Mouse (Mus musculus) stomach, embryonic 15.5 days (tissue): Measurements from ENCODE around the gene Mllt3. TPM values are rescaled to one million over a fixed set of nuclear protein-coding genes. Genes with fewer than 3 reads are reported as not detected.
A peak's percentile ranks its signal among the peaks of the same experiment; 100 is the strongest.

Experiments
- ATAC-seq: fragments of 200-750 bp; cut with Nextera tagmentation; 2 replicates; pipeline ENCODE4 v1.8.0; 2017; ENCODE audit warnings: low read depth, moderate number of reproducible peaks, moderate TSS enrichment; ENCODE audit not compliant: insufficient read depth, low FRiP score
- H3K27ac ChIP-seq: fragments of 300-500 bp; sonication (generic); 2 replicates; pipeline ENCODE4 v1.5.1; 2015; ENCODE audit warnings: mild to moderate bottlenecking, inconsistent platforms
- H3K27me3 ChIP-seq: fragments of 300-500 bp; sonication (generic); replicated peaks from 2 replicates; pipeline ENCODE4 v1.6.1; 2015; ENCODE audit warnings: inconsistent platforms
- H3K36me3 ChIP-seq: fragments of 300-500 bp; sonication (generic); 2 replicates; pipeline ENCODE4 v1.6.1; 2015; ENCODE audit warnings: inconsistent platforms
- H3K4me1 ChIP-seq: fragments of 300-500 bp; sonication (generic); 2 replicates; pipeline ENCODE4 v1.6.1; 2015; ENCODE audit warnings: inconsistent platforms
- H3K4me2 ChIP-seq: fragments of 300-500 bp; sonication (generic); 2 replicates; pipeline ENCODE4 v1.6.1; 2015; ENCODE audit warnings: mild to moderate bottlenecking, inconsistent platforms
- H3K4me3 ChIP-seq: fragments of 300-500 bp; sonication (generic); replicated peaks from 2 replicates; pipeline ENCODE4 v1.5.1; 2015; ENCODE audit warnings: inconsistent platforms
- H3K9ac ChIP-seq: fragments of 300-500 bp; sonication (generic); 2 replicates; pipeline ENCODE4 v1.6.1; 2015; ENCODE audit warnings: inconsistent platforms
- H3K9me3 ChIP-seq: fragments of 300-500 bp; sonication (generic); 2 replicates; pipeline ENCODE4 v1.6.1; 2016; ENCODE audit warnings: inconsistent platforms
- WGBS: fragments of 180-500 bp; shearing (Covaris S2); methylation state at CpG from one replicate; pipeline ENCODE4 v1.1.7; 2015; 5-methylcytosine and 5-hydroxymethylcytosine counted together
- polyA plus RNA-seq: library from polyadenylated mRNA; unstranded; fragments of >200 nt; fragmentation: Nextera tagmentation; extraction: Ambion mirVana; gene quantifications from 2 replicates; pipeline ENCODE4 v1.2.1, GENCODE M21; 2015

The Mllt3 gene
- polyA plus RNA-seq, 1 experiment from 2014 or later, result 38.7 TPM

GRCm38 (mm10) chr4:87942921-87943403 lies 90.2 kb downstream of the Mllt3 start:
- Histone ChIP-seq H3K27me3 (no peaks in the 10 kb centered on the region), H3K4me1 (no peaks in the 10 kb centered on the region), H3K4me3 (no peak overlapping the region), H3K9me3 (no peaks in the 10 kb centered on the region), H3K9ac (no peak overlapping the region), H3K4me2 (no peak overlapping the region), H3K27ac (no peak overlapping the region), H3K36me3 (no peaks in the 10 kb centered on the region)
- ATAC-seq, result no peak
- WGBS, result 81% methylated on average over 8 of the region's 8 CpGs

- Histone ChIP-seq H3K36me3 (no peaks in the 10 kb centered on the region), H3K27ac (no peak overlapping the region), H3K4me1 (peaks cover 4% of the 10 kb centered on the region; the same call in 1 of the 2 replicates), H3K4me2 (no peak overlapping the region), H3K9me3 (no peaks in the 10 kb centered on the region), H3K27me3 (no peaks in the 10 kb centered on the region), H3K9ac (no peak overlapping the region), H3K4me3 (no peak overlapping the region)
- WGBS, result 91% methylated on average over 7 of the region's 7 CpGs
- no peak for ATAC-seq
These were observed 93.5 kb downstream of the Mllt3 start for GRCm38 (mm10) chr4:87939474-87940154.

- H3K4me2 ChIP-seq, result no peak overlapping the region
- 39% methylated on average over 2 of the region's 2 CpGs for WGBS
- H3K4me1 ChIP-seq, result peaks cover 14% of the 10 kb centered on the region; the same call in 1 of the 2 replicates
- ATAC-seq, result no peak
- no peaks in the 10 kb centered on the region for H3K27me3 ChIP-seq
- H3K36me3 ChIP-seq, result no peaks in the 10 kb centered on the region
- no peak overlapping the region for H3K4me3 ChIP-seq
- no peak overlapping the region for H3K9ac ChIP-seq
- H3K27ac ChIP-seq, result no peak overlapping the region
- H3K9me3 ChIP-seq, result no peaks in the 10 kb centered on the region
These were observed 96.8 kb downstream of the Mllt3 start for GRCm38 (mm10) chr4:87936326-87936725.

GRCm38 (mm10) chr4:87933701-87934337 lies 99.3 kb downstream of the Mllt3 start:
- 59% methylated on average over 4 of the region's 4 CpGs for WGBS

GRCm38 (mm10) chr4:87930356-87931245 lies 102.6 kb downstream of the Mllt3 start:
- Histone ChIP-seq H3K27me3 (no peaks in the 10 kb centered on the region), H3K9ac (no peak overlapping the region), H3K9me3 (no peaks in the 10 kb centered on the region), H3K4me1 (peaks cover 17% of the 10 kb centered on the region; the same call in 1 of the 2 replicates), H3K36me3 (no peaks in the 10 kb centered on the region), H3K4me3 (no peak overlapping the region), H3K27ac (no peak overlapping the region), H3K4me2 (no peak overlapping the region)
- 85% methylated on average over 8 of the region's 8 CpGs for WGBS
- peak; percentile 83 for ATAC-seq

More at GRCm38 (mm10) chr4:87933701-87934337, 99.3 kb downstream of the Mllt3 start:
- H3K9me3 ChIP-seq, result no peaks in the 10 kb centered on the region
- H3K27ac ChIP-seq, result no peak overlapping the region
- no peak overlapping the region for H3K4me3 ChIP-seq
- no peaks in the 10 kb centered on the region for H3K27me3 ChIP-seq
- no peaks in the 10 kb centered on the region for H3K36me3 ChIP-seq
- H3K4me2 ChIP-seq, result no peak overlapping the region
- ATAC-seq, result no peak
- peaks cover 14% of the 10 kb centered on the region; the same call in 1 of the 2 replicates for H3K4me1 ChIP-seq
- no peak overlapping the region for H3K9ac ChIP-seq

- WGBS, result 65% methylated on average over 3 of the region's 3 CpGs
- peaks cover 4% of the 10 kb centered on the region; the same call in 1 of the 2 replicates for H3K4me1 ChIP-seq
These were observed 104.5 kb downstream of the Mllt3 start for GRCm38 (mm10) chr4:87928603-87929199.

GRCm38 (mm10) chr4:87927354-87927753 lies 105.8 kb downstream of the Mllt3 start:
- no peak overlapping the region for H3K9ac ChIP-seq
- 0 out of 2 replicates have a peak, but pooled peaks cover 2% of the 10 kb centered on the region for H3K4me1 ChIP-seq
- H3K36me3 ChIP-seq, result no peaks in the 10 kb centered on the region
- no peaks in the 10 kb centered on the region for H3K27me3 ChIP-seq
- H3K9me3 ChIP-seq, result no peaks in the 10 kb centered on the region
- WGBS, result 40% methylated on average over 10 of the region's 10 CpGs
- no peak overlapping the region for H3K27ac ChIP-seq
- H3K4me3 ChIP-seq, result no peak overlapping the region
- H3K4me2 ChIP-seq, result no peak overlapping the region
- no peak for ATAC-seq

More at GRCm38 (mm10) chr4:87928603-87929199, 104.5 kb downstream of the Mllt3 start:
- Histone ChIP-seq H3K9ac (no peak overlapping the region), H3K4me2 (no peak overlapping the region), H3K4me3 (no peak overlapping the region), H3K27ac (no peak overlapping the region), H3K36me3 (no peaks in the 10 kb centered on the region), H3K9me3 (no peaks in the 10 kb centered on the region), H3K27me3 (no peaks in the 10 kb centered on the region)
- no peak for ATAC-seq

GRCm38 (mm10) chr4:87920664-87921063 lies 112.5 kb downstream of the Mllt3 start:
- Histone ChIP-seq H3K4me2 (no peak overlapping the region), H3K36me3 (no peaks in the 10 kb centered on the region), H3K4me1 (no peaks in the 10 kb centered on the region), H3K9me3 (no peaks in the 10 kb centered on the region), H3K27me3 (no peaks in the 10 kb centered on the region), H3K4me3 (no peak overlapping the region), H3K9ac (no peak overlapping the region), H3K27ac (no peak overlapping the region)
- WGBS, result 49% methylated on average over 8 of the region's 8 CpGs
- ATAC-seq, result no peak

- 52% methylated on average over 6 of the region's 6 CpGs for WGBS
- Histone ChIP-seq H3K4me3 (no peak overlapping the region), H3K27me3 (no peaks in the 10 kb centered on the region), H3K4me1 (peaks cover 4% of the 10 kb centered on the region; the same call in 1 of the 2 replicates), H3K27ac (0 out of 2 replicates have a peak overlapping the region, but pooled peaks have one; percentile 28), H3K4me2 (no peak overlapping the region), H3K9ac (no peak overlapping the region), H3K9me3 (no peaks in the 10 kb centered on the region), H3K36me3 (no peaks in the 10 kb centered on the region)
- ATAC-seq, result peak; percentile 82
These were observed 121.8 kb downstream of the Mllt3 start for GRCm38 (mm10) chr4:87911172-87911994.

- WGBS, result 44% methylated on average over 6 of the region's 6 CpGs
- no peaks in the 10 kb centered on the region for H3K4me1 ChIP-seq
- ATAC-seq, result no peak
- H3K4me2 ChIP-seq, result no peak overlapping the region
- H3K27ac ChIP-seq, result no peak overlapping the region
- no peak overlapping the region for H3K4me3 ChIP-seq
- no peaks in the 10 kb centered on the region for H3K27me3 ChIP-seq
- no peaks in the 10 kb centered on the region for H3K36me3 ChIP-seq
- no peaks in the 10 kb centered on the region for H3K9me3 ChIP-seq
- no peak overlapping the region for H3K9ac ChIP-seq
These were observed 127.9 kb downstream of the Mllt3 start for GRCm38 (mm10) chr4:87905149-87905771.
